Mouse (Mus musculus) MEL (cell line): Measurements from ENCODE around the gene Maml3. TPM values are rescaled to one million over a fixed set of nuclear protein-coding genes. Genes with fewer than 3 reads are reported as not detected.
A peak's percentile ranks its signal among the peaks of the same experiment; 100 is the strongest.

Source experiments
- DNase-seq: peaks from one replicate; pipeline ENCODE4 v3.0.0; 2011; ENCODE audit warnings: low read depth, low spot score
- H3K27ac ChIP-seq: 2 replicates; pipeline ENCODE4 v1.5.1; 2012; ENCODE audit warnings: low read depth, mild to moderate bottlenecking, control low read depth, low read length, moderate library complexity; ENCODE audit not compliant: control insufficient read depth
- H3K27me3 ChIP-seq, 2 experiments: fragments of 150-350 bp in 1 of 2; sonication (generic) in 1 of 2; 2 replicates each; pipeline ENCODE4 v1.6.1; 2012; ENCODE audit warnings: low read length in 2 of 2, mild to moderate bottlenecking in 2 of 2, improper control_type of control experiment in 1 of 2, moderate library complexity in 1 of 2; ENCODE audit not compliant: insufficient read depth in 2 of 2, control insufficient read depth in 1 of 2
- H3K36me3 ChIP-seq, 2 experiments: 2 replicates each; pipeline ENCODE4 v1.6.1; 2012 to 2014; ENCODE audit warnings: low read length in 2 of 2, improper control_type of control experiment in 1 of 2, inconsistent platforms in 1 of 2, mild to moderate bottlenecking in 1 of 2; ENCODE audit not compliant: insufficient read depth in 2 of 2, control insufficient read depth in 1 of 2
- H3K4me1 ChIP-seq, 2 experiments: fragments of 150-350 bp in 1 of 2; sonication (generic) in 1 of 2; 2 replicates each; pipeline ENCODE4 v1.6.1; 2012; ENCODE audit warnings: low read length in 2 of 2, improper control_type of control experiment in 1 of 2, mild to moderate bottlenecking in 1 of 2; ENCODE audit not compliant: insufficient read depth in 2 of 2, control insufficient read depth in 1 of 2
- H3K4me3 ChIP-seq, 2 experiments: fragments of 150-350 bp in 1 of 2; sonication (generic) in 1 of 2; 2 replicates each; pipeline ENCODE4 v1.5.1; 2012; ENCODE audit warnings: low read depth in 2 of 2, low read length in 2 of 2, mild to moderate bottlenecking in 2 of 2, moderate library complexity in 2 of 2, control low read depth in 1 of 2, improper control_type of control experiment in 1 of 2; ENCODE audit not compliant: control insufficient read depth in 1 of 2, insufficient read depth in 1 of 2
- H3K79me2 ChIP-seq: 2 replicates; pipeline ENCODE4 v1.6.1; 2012; ENCODE audit warnings: mild to moderate bottlenecking, low read length, moderate library complexity; ENCODE audit not compliant: control insufficient read depth, poor library complexity, insufficient read depth
- H3K9ac ChIP-seq: 2 replicates; pipeline ENCODE4 v1.6.1; 2012; ENCODE audit warnings: low read depth, mild to moderate bottlenecking, control low read depth, low read length, moderate library complexity; ENCODE audit not compliant: control insufficient read depth, poor library complexity, severe bottlenecking
- H3K9me3 ChIP-seq: fragments of 150-350 bp; sonication (generic); replicated peaks from 2 replicates; pipeline ENCODE4 v1.6.1; 2012; ENCODE audit warnings: mild to moderate bottlenecking, low read length, improper control_type of control experiment, moderate library complexity; ENCODE audit not compliant: insufficient read depth
- CHD2 ChIP-seq: IDR thresholded peaks from 2 replicates; pipeline ENCODE4 v1.6.1; 2011; ENCODE audit warnings: low read length, improper control_type of control experiment
- EP300 ChIP-seq, 2 experiments: IDR thresholded peaks; 2 replicates each; pipeline ENCODE4 v1.6.1; 2011; ENCODE audit warnings: improper control_type of control experiment in 2 of 2, low read length in 2 of 2, low read depth in 1 of 2, mild to moderate bottlenecking in 1 of 2
- GABPA ChIP-seq: IDR thresholded peaks from 2 replicates; pipeline ENCODE4 v1.6.1; 2012; ENCODE audit warnings: low read depth, mild to moderate bottlenecking, inconsistent platforms, low read length, improper control_type of control experiment, moderate library complexity
- GATA1 ChIP-seq: IDR thresholded peaks from 2 replicates; pipeline ENCODE4 v1.6.1; 2011; ENCODE audit warnings: low read depth, low read length, improper control_type of control experiment
- JUND ChIP-seq: IDR thresholded peaks from 2 replicates; pipeline ENCODE4 v1.6.1; 2011; ENCODE audit warnings: low read depth, mild to moderate bottlenecking, improper control_type of control experiment, low read length
- MEF2A ChIP-seq: IDR thresholded peaks from 2 replicates; pipeline ENCODE4 v1.6.1; 2014; ENCODE audit warnings: low read depth, mild to moderate bottlenecking, inconsistent platforms, low read length, improper control_type of control experiment; ENCODE audit not compliant: poor library complexity, insufficient replicate concordance, severe bottlenecking; ENCODE audit errors: extremely low read depth
- MXI1 ChIP-seq: IDR thresholded peaks from 2 replicates; pipeline ENCODE4 v1.6.1; 2011; ENCODE audit warnings: mild to moderate bottlenecking, low read depth, low read length, improper control_type of control experiment
- MYB ChIP-seq: IDR thresholded peaks from 2 replicates; pipeline ENCODE4 v1.6.1; 2011; ENCODE audit warnings: mild to moderate bottlenecking, low read depth, low read length, improper control_type of control experiment
- NRF1 ChIP-seq: IDR thresholded peaks from 2 replicates; pipeline ENCODE4 v1.6.1; 2014; ENCODE audit warnings: low read depth, mild to moderate bottlenecking, inconsistent platforms, low read length, improper control_type of control experiment, moderate library complexity; ENCODE audit not compliant: poor library complexity, insufficient read depth, severe bottlenecking
- RAD21 ChIP-seq: IDR thresholded peaks from 2 replicates; pipeline ENCODE4 v1.6.1; 2011; ENCODE audit warnings: mild to moderate bottlenecking, low read depth, low read length, improper control_type of control experiment
- SIN3A ChIP-seq: IDR thresholded peaks from 2 replicates; pipeline ENCODE4 v1.6.1; 2012; ENCODE audit warnings: low read length, improper control_type of control experiment, inconsistent platforms
- SMC3 ChIP-seq: IDR thresholded peaks from 2 replicates; pipeline ENCODE4 v1.6.1; 2011; ENCODE audit warnings: low read depth, low read length, improper control_type of control experiment
- TAL1 ChIP-seq: IDR thresholded peaks from 2 replicates; pipeline ENCODE4 v1.6.1; 2012; ENCODE audit warnings: mild to moderate bottlenecking, inconsistent platforms, low read length, moderate library complexity, mixed read lengths
- UBTF ChIP-seq: IDR thresholded peaks from 2 replicates; pipeline ENCODE4 v1.6.1; 2012; ENCODE audit warnings: low read depth, mild to moderate bottlenecking, inconsistent platforms, low read length, improper control_type of control experiment, moderate library complexity, borderline replicate concordance; ENCODE audit not compliant: insufficient read depth
- polyA plus RNA-seq, 2 experiments: library from polyadenylated mRNA; stranded (reverse) in 1 of 2; unstranded in 1 of 2; fragments of >175 nt in 1 of 2; fragments of >200 nt in 1 of 2; gene quantifications; 2 replicates each; pipeline versions ENCODE4 v1.2.1 to v1.2.4; 2012; ENCODE audit warnings: low replicate concordance in 2 of 2, low read depth in 1 of 2; ENCODE audit not compliant: insufficient read length in 2 of 2, insufficient read depth in 1 of 2, missing spikeins in 1 of 2
- total RNA-seq: library from RNA; depleted of rRNA; stranded (reverse); fragments of 300-350 nt; gene quantifications from 2 replicates; pipeline ENCODE4 v1.2.3, GENCODE M21; 2012

Maml3 gene
- total and polyA plus RNA-seq, 3 experiments: 2.0 to 4.1 TPM; not detected in 1

DNA sequence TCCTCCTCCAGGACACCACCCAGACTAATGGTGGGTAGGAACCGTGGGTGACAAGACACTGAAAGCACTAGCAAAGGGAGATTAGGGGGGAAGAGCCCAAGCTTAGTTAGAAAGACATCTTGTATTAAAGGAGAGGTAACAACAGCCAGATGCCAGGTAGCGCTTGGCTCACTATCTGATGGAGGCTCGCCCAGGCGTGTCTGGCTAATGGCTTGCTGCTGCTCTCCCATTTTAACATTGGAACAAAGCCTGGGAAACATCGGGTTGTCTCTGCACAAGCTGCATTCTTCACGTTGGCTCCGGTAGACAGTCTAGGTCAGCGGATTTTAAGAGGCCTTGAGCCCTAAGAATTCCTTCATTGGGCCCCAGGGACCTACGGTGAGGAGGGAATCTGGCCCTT lies 10.5 kb upstream of the Maml3 start:
- H3K9ac ChIP-seq: no peak overlapping the region
- no peak for DNase-seq
- H3K4me3 ChIP-seq: no peak overlapping the region
- H3K79me2 ChIP-seq: no peaks in the 10 kb centered on the region
- H3K36me3 ChIP-seq: no peaks in the 10 kb centered on the region
- no peak overlapping the region for H3K27ac ChIP-seq
- H3K9me3 ChIP-seq: no peaks in the 10 kb centered on the region
- H3K4me1 ChIP-seq: no peaks in the 10 kb centered on the region
- H3K27me3 ChIP-seq: no peaks in the 10 kb centered on the region; a peak in 1 of 4 replicates
- no peak for TF ChIP-seq UBTF
- no peak for TF ChIP-seq TAL1
- TF ChIP-seq MEF2A: no peak
- TF ChIP-seq GATA1: no peak
- TF ChIP-seq SMC3: no peak
- no peak for TF ChIP-seq SIN3A
- no peak for TF ChIP-seq RAD21
- no peak for TF ChIP-seq MXI1
- no peak for TF ChIP-seq GABPA
- no peak for TF ChIP-seq CHD2
- no peak for TF ChIP-seq MYB

DNA sequence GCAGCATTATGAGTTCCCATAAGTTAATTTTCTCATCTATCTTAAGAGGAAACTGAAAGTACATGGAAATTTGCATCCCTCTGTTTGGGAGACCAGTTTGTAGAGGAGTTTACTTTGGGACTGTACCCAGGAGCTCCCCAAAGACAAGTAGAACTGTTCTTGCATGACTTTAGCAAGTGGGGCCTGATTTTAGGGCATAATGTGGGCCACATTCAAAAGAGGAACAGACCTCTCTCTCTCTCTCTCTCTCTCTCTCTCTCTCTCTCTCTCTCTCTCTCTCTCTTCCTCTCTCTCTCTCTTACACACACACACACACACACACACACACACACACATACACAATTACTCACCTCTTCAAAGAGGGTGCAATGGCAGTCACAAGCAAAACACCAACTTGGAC lies 3.2 kb upstream of the Maml3 start:
- Histone ChIP-seq H3K4me1 (no peaks in the 10 kb centered on the region), H3K36me3 (no peaks in the 10 kb centered on the region), H3K9me3 (no peaks in the 10 kb centered on the region), H3K4me3 (no peak overlapping the region), H3K27ac (no peak overlapping the region), H3K27me3 (no peaks in the 10 kb centered on the region), H3K79me2 (peaks cover 8% of the 10 kb centered on the region; the same call in 1 of the 2 replicates), H3K9ac (no peak overlapping the region)
- peak; percentile 11 for DNase-seq
- no peak for TF ChIP-seq MXI1
- TF ChIP-seq JUND: peak; percentile 91

DNA sequence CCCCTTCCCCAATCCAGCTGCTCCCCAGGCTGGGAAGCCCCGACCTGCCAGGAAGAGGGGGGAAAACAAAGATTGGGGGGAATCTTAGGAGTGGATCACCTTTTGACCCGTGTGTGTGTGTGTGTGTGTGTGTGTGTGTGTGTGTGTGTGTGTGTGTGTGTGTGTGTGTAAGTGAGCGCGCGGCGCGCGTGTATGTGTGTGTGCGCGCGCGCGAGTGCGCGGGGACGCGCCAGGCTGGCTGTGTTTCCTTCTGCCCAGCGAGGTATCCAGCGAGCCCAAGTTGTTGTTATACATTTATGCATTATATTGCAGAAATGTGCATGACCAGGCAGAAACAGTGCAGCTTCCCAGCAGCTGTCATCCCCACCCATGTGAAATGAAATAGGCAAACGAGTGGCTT lies 280 bp upstream of the Maml3 start:
- H3K4me1 ChIP-seq: peaks cover 0 to 4% of the 10 kb centered on the region in 2 experiments; a peak in 1 of 4 replicates
- H3K36me3 ChIP-seq: 0 out of 4 replicates have a peak, but pooled peaks cover 0 to 2% of the 10 kb centered on the region in 2 experiments
- peak overlapping the region; percentile 32 to 86 for H3K4me3 ChIP-seq
- peak overlapping the region; percentile 97 for H3K9ac ChIP-seq
- H3K9me3 ChIP-seq: no peaks in the 10 kb centered on the region
- peaks cover 13% of the 10 kb centered on the region; the same call in 1 of the 2 replicates for H3K79me2 ChIP-seq
- DNase-seq: peak; percentile 79
- no peaks in the 10 kb centered on the region for H3K27me3 ChIP-seq
- TF ChIP-seq NRF1: peak; percentile 48; the same call in 1 of the 2 replicates
- no peak; a peak in 1 of 4 replicates for TF ChIP-seq EP300 (IDR thresholded peaks at IDR 0.05; ENCODE audit: low read depth in 1 of 2, low read length in 2 of 2)
- no peak overlapping the region for H3K27ac ChIP-seq
